Comparison of ENCODE assay signal across 15 mouse cellular contexts in the genomic region with DNA sequence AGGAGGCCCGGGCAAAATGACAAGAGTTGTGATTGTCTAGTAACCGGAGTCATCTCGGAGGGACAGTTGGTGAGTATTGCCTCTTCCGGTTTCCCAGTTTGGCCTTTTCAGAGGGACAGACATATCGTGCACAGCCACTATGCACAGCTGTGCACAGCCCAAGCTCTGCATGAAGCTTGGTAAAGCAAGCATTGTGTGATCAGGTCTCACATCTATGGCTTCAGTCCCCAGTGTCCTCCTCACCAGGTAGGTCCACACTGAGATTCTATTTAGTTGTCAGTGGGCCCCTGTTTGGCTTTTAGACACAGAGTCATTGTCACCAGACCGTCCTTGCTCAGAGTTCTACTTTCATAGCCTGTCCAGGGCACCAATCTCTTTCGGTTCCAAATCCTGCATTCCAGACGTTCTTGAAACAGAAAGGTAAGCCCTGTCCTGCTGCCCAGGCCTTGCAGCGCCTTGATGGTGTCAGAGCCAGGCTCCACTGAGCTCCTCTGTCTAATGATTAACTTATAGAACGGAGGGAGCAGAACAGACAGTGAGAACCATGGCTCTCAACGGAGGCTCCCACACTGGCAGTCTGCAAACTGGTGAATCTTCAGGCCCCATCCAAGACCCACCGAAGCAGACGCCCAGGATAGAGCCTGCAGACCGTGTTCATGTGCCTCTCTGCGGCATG.
DNase-seq lines count a peak whose midpoint lies in the region; ATAC-seq and TF ChIP-seq lines count a peak whose summit lies in the region.
"Had no signal": no experiment of that assay in that cellular context is flagged by ENCODE, and none has a peak within 500 bp of the region (broad histone marks: within the 10 kb centered on the region; RNA-seq: fewer than 3 reads in every experiment).

No protein-coding gene starts in this region.

- TF ChIP-seq CTCF in intestine, postnatal 0 days (IDR thresholded peaks at IDR 0.05; ENCODE audit: low read depth), result no peak

- H3K36me3 ChIP-seq in intestine, postnatal 0 days (ENCODE audit: control insufficient read depth, insufficient read depth), result no peaks in the 10 kb centered on the region
- no peaks in the 10 kb centered on the region for H3K36me3 ChIP-seq in kidney, embryonic 14.5 days (ENCODE audit: control insufficient read depth, insufficient read depth, low read length)
- H3K36me3 ChIP-seq in stomach, embryonic 14.5 days (ENCODE audit: control insufficient read depth, insufficient read depth, low read length), result no peaks in the 10 kb centered on the region
- no peaks in the 10 kb centered on the region for H3K36me3 ChIP-seq in forebrain, embryonic 16.5 days (ENCODE audit: control insufficient read depth, insufficient read depth)
- H3K36me3 ChIP-seq: hindbrain, embryonic 15.5 days; limb, embryonic 15.5 days; midbrain, embryonic 15.5 days had no signal

- DNase-seq in liver, result peak; percentile 18
- no peak for DNase-seq in urinary bladder, postnatal 14 days (ENCODE audit: low spot score)
- no peak for DNase-seq in embryo, embryonic 10 days (ENCODE audit: low spot score)
- DNase-seq: adrenal gland, postnatal 36 days; cerebellum, adult 9-10 months; heart, postnatal 10 days had no signal

- H3K4me2 ChIP-seq in intestine, postnatal 0 days (replicated peaks; ENCODE audit: low read depth), result peak overlapping the region; percentile 14; the same call in 1 of the 2 replicates
- no peak overlapping the region for H3K4me2 ChIP-seq in kidney, embryonic 14.5 days (replicated peaks; ENCODE audit: low read depth, low read length)
- no peak overlapping the region for H3K4me2 ChIP-seq in stomach, embryonic 14.5 days (replicated peaks; ENCODE audit: low read depth, low read length)
- no peak overlapping the region for H3K4me2 ChIP-seq in forebrain, embryonic 16.5 days (ENCODE audit: low read length)
- H3K4me2 ChIP-seq: forebrain, embryonic 13.5 days; hindbrain, embryonic 15.5 days; limb, embryonic 15.5 days; midbrain, embryonic 15.5 days had no signal

- ATAC-seq in intestine, postnatal 0 days, result peak; percentile 72; the same call in 1 of the 2 replicates
- peak; percentile 83; the same call in 1 of the 2 replicates for ATAC-seq in kidney, embryonic 14.5 days (ENCODE audit: low FRiP score, low TSS enrichment)
- ATAC-seq in stomach, embryonic 14.5 days (ENCODE audit: insufficient number of reproducible peaks, insufficient read depth, low FRiP score, low read depth), result peak; percentile 71; the same call in 1 of the 2 replicates
- no peak for ATAC-seq in granulocyte monocyte progenitor cell, adult 5-6 weeks (replicated peaks; ENCODE audit: poor library complexity, severe bottlenecking)
- ATAC-seq in forebrain, embryonic 16.5 days, result no peak
- ATAC-seq: forebrain, embryonic 13.5 days; midbrain, embryonic 15.5 days had no signal

- H3K27me3 ChIP-seq in intestine, postnatal 0 days (replicated peaks; ENCODE audit: control insufficient read depth, insufficient read depth, low read length), result no peaks in the 10 kb centered on the region
- no peaks in the 10 kb centered on the region for H3K27me3 ChIP-seq in kidney, embryonic 14.5 days (ENCODE audit: control insufficient read depth, insufficient read depth, low read length)
- no peaks in the 10 kb centered on the region for H3K27me3 ChIP-seq in stomach, embryonic 14.5 days (ENCODE audit: control insufficient read depth, insufficient read depth, low read length)
- H3K27me3 ChIP-seq in forebrain, embryonic 16.5 days (replicated peaks; ENCODE audit: control insufficient read depth, insufficient read depth, low read length), result no peaks in the 10 kb centered on the region
- H3K27me3 ChIP-seq: forebrain, embryonic 13.5 days; hindbrain, embryonic 15.5 days; limb, embryonic 15.5 days; midbrain, embryonic 15.5 days had no signal

- H3K27ac ChIP-seq in intestine, postnatal 0 days (ENCODE audit: low read depth, low read length), result no peak overlapping the region
- H3K27ac ChIP-seq in kidney, embryonic 14.5 days (ENCODE audit: low read depth, low read length), result no peak overlapping the region
- H3K27ac ChIP-seq in stomach, embryonic 14.5 days (ENCODE audit: low read length), result no peak overlapping the region
- H3K27ac ChIP-seq in forebrain, embryonic 16.5 days (ENCODE audit: low read length), result no peak overlapping the region
- H3K27ac ChIP-seq: forebrain, embryonic 13.5 days; hindbrain, embryonic 15.5 days; limb, embryonic 15.5 days; midbrain, embryonic 15.5 days had no signal

- no peak overlapping the region for H3K4me3 ChIP-seq in intestine, postnatal 0 days (ENCODE audit: low read depth, low read length)
- no peak overlapping the region for H3K4me3 ChIP-seq in kidney, embryonic 14.5 days (ENCODE audit: low read length)
- no peak overlapping the region for H3K4me3 ChIP-seq in stomach, embryonic 14.5 days (ENCODE audit: low read depth, low read length)
- H3K4me3 ChIP-seq in forebrain, embryonic 16.5 days (replicated peaks; ENCODE audit: low read length), result no peak overlapping the region
- H3K4me3 ChIP-seq: forebrain, embryonic 13.5 days; hindbrain, embryonic 15.5 days; limb, embryonic 15.5 days; midbrain, embryonic 15.5 days had no signal

- 51% methylated on average over 15 of the region's 15 CpGs for WGBS in intestine, postnatal 0 days
- WGBS in kidney, embryonic 14.5 days, result 84% methylated on average over 15 of the region's 15 CpGs
- WGBS in stomach, embryonic 14.5 days, result 79% methylated on average over 15 of the region's 15 CpGs
- 93% methylated on average over 15 of the region's 15 CpGs for WGBS in forebrain, embryonic 16.5 days

- no peaks in the 10 kb centered on the region for H3K4me1 ChIP-seq in intestine, postnatal 0 days (replicated peaks; ENCODE audit: control insufficient read depth, insufficient read depth, low read length)
- peaks cover 4% of the 10 kb centered on the region; the same call in 1 of the 2 replicates for H3K4me1 ChIP-seq in kidney, embryonic 14.5 days (ENCODE audit: control insufficient read depth, insufficient read depth, low read length)
- H3K4me1 ChIP-seq in stomach, embryonic 14.5 days (ENCODE audit: control insufficient read depth, insufficient read depth, low read length), result no peaks in the 10 kb centered on the region
- H3K4me1 ChIP-seq in forebrain, embryonic 16.5 days (replicated peaks; ENCODE audit: control insufficient read depth, insufficient read depth, low read length), result no peaks in the 10 kb centered on the region
- H3K4me1 ChIP-seq: forebrain, embryonic 13.5 days had no signal

- H3K9ac ChIP-seq in intestine, postnatal 0 days (ENCODE audit: low read depth, low read length), result no peak overlapping the region
- no peak overlapping the region for H3K9ac ChIP-seq in kidney, embryonic 14.5 days (ENCODE audit: low read depth, low read length)
- no peak overlapping the region for H3K9ac ChIP-seq in stomach, embryonic 14.5 days (replicated peaks; ENCODE audit: low read depth, low read length)
- H3K9ac ChIP-seq in forebrain, embryonic 16.5 days (replicated peaks; ENCODE audit: low read depth, low read length), result no peak overlapping the region
- H3K9ac ChIP-seq: forebrain, embryonic 13.5 days; hindbrain, embryonic 15.5 days; limb, embryonic 15.5 days; midbrain, embryonic 15.5 days had no signal

- H3K9me3 ChIP-seq in intestine, postnatal 0 days (ENCODE audit: control insufficient read depth), result no peaks in the 10 kb centered on the region
- no peaks in the 10 kb centered on the region for H3K9me3 ChIP-seq in kidney, embryonic 14.5 days (ENCODE audit: control insufficient read depth, low read length)
- no peaks in the 10 kb centered on the region for H3K9me3 ChIP-seq in stomach, embryonic 14.5 days (ENCODE audit: control insufficient read depth, low read depth, low read length)
- no peaks in the 10 kb centered on the region for H3K9me3 ChIP-seq in forebrain, embryonic 16.5 days (ENCODE audit: control insufficient read depth, low read length)
- H3K9me3 ChIP-seq: forebrain, embryonic 13.5 days; hindbrain, embryonic 15.5 days; limb, embryonic 15.5 days; midbrain, embryonic 15.5 days had no signal

Comparison
In these comparisons a context has a peak if more than half of its experiments do, and no peak if none do; other contexts are left out.
1. ATAC-seq: peak in intestine, postnatal 0 days (single experiment), kidney, embryonic 14.5 days (single experiment) and stomach, embryonic 14.5 days (single experiment); none in granulocyte monocyte progenitor cell, adult 5-6 weeks (single experiment) and forebrain, embryonic 16.5 days (single experiment).